Mouse (Mus musculus) gastrocnemius, adult 8-10 months (tissue): ENCODE results near the gene Gm20821. TPM values are rescaled to one million over a fixed set of nuclear protein-coding genes. Genes with fewer than 3 reads are reported as not detected.
"Not testable (repeated sequence)": the region's sequence is repeated elsewhere in the genome, so short reads cannot be mapped to it uniquely, and the experiment has no call there.

ENCODE experiments used
- DNase-seq, 2 experiments: peaks; one replicate each; pipeline ENCODE4 v3.0.0; 2022; ENCODE audit warnings: low spot score in 2 of 2
- total RNA-seq, 4 experiments: library from RNA; stranded (reverse); gene quantifications; 2 replicates each; pipeline ENCODE4 v1.2.4; 2022

Gm20821 gene
- total RNA-seq, result not detected

GRCm38 (mm10) chrY:9781504-9781903 lies at the start of gene Gm20821:
Gene Gm20821, plus strand, starts transcription at chrY:9781804.
- DNase-seq, result not testable (repeated sequence)
